Mouse (Mus musculus): ENCODE data around the gene Abcb4. TPM values are rescaled to one million over a fixed set of nuclear protein-coding genes. Genes with fewer than 3 reads are reported as not detected.

The Abcb4 gene
- total and polyA plus RNA-seq, 3 experiments = 7.1 to 19.0 (median 14.2) TPM

GRCm38 (mm10) chr5:8877086-8877485 lies 16.4 kb upstream of the Abcb4 start:
- Histone ChIP-seq H3K27me3 (ENCODE audit: control insufficient read depth, insufficient read depth, low read length) (no peaks in the 10 kb centered on the region; the same call in 1 of the 2 replicates), H3K9ac (ENCODE audit: low read depth, low read length) (no peak overlapping the region), H3K4me3 (no peak overlapping the region), H3K79me2 (replicated peaks; ENCODE audit: control insufficient read depth, insufficient read depth, low read length) (no peaks in the 10 kb centered on the region), H3K4me1 (ENCODE audit: control insufficient read depth, insufficient read depth, low read length) (no peaks in the 10 kb centered on the region), H3K36me3 (ENCODE audit: control insufficient read depth, insufficient read depth, low read length) (no peaks in the 10 kb centered on the region), H3K27ac (no peak overlapping the region)
- no peak for TF ChIP-seq EP300 (IDR thresholded peaks at IDR 0.05; ENCODE audit: insufficient read depth, low read depth, low read length)
- no peak for TF ChIP-seq POLR2A (IDR thresholded peaks at IDR 0.05; ENCODE audit: insufficient read depth, low read depth, low read length)
- no peak for TF ChIP-seq CTCF (IDR thresholded peaks at IDR 0.05)
- 65% methylated on average over 2 of the region's 2 CpGs for WGBS
- intact Hi-C loops (cut with DNase I) = no loop called here
- DNase-seq = no peak

- Histone ChIP-seq H3K36me3 (ENCODE audit: control insufficient read depth, insufficient read depth, low read length) (no peaks in the 10 kb centered on the region), H3K4me3 (no peak overlapping the region), H3K9ac (ENCODE audit: low read depth, low read length) (no peak overlapping the region), H3K79me2 (replicated peaks; ENCODE audit: control insufficient read depth, insufficient read depth, low read length) (no peaks in the 10 kb centered on the region), H3K4me1 (ENCODE audit: control insufficient read depth, insufficient read depth, low read length) (no peaks in the 10 kb centered on the region), H3K27me3 (ENCODE audit: control insufficient read depth, insufficient read depth, low read length) (no peaks in the 10 kb centered on the region; the same call in 1 of the 2 replicates), H3K27ac (no peak overlapping the region)
- 63% methylated on average over 5 of the region's 5 CpGs for WGBS
- no peak for TF ChIP-seq CTCF (IDR thresholded peaks at IDR 0.05)
- no peak for TF ChIP-seq POLR2A (IDR thresholded peaks at IDR 0.05; ENCODE audit: insufficient read depth, low read depth, low read length)
- no peak for TF ChIP-seq EP300 (IDR thresholded peaks at IDR 0.05; ENCODE audit: insufficient read depth, low read depth, low read length)
- no peak for DNase-seq
- intact Hi-C loops (cut with DNase I) = no loop called here
Observed at GRCm38 (mm10) chr5:8877800-8878199, 15.7 kb upstream of the Abcb4 start.

DNA sequence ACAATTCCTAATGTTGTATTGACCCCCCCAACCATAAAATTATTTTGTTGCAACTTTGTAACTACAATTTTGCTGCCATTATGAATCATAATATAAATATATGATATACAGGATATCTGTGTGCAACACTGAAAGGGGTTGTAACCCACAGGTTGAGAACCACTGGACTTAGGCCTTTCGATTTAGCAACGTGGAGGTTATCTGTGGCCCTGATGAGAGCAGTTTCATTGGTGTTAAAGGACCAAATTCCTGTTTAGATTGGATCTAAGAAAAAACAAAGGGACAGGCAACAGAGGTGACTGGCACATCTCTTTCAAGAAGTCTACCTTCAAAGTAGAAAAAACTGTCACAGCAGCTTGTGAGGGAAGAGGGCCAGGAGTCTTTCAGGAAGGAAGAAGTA lies 7.7 kb upstream of the Abcb4 start:
- WGBS = 73% methylated on average over 2 of the region's 2 CpGs
- intact Hi-C loops (cut with DNase I) = no loop called here

DNA sequence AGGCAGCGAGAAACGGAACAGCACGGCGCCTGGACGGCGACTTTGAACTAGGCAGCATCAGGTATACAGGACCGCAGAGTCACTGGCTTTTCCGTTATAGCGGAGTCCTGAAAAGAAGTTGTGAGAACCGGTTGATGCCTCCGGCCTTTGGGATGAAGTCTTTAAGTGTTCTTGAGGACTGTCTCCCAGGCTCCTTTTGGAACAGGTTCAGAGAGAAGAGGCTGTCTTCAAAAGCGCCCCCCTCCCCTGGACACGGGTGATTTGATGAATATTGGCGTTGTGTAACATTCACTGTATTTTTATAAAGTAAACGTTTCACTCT lies 548 bp downstream of the Abcb4 start:
- peaks cover 2% of the 10 kb centered on the region for H3K4me1 ChIP-seq (ENCODE audit: control insufficient read depth, insufficient read depth, low read length)
- DNase-seq = no peak
- peak overlapping the region; percentile 64 for H3K27ac ChIP-seq
- peak overlapping the region; percentile 87 for H3K9ac ChIP-seq (ENCODE audit: low read depth, low read length)
- TF ChIP-seq CTCF (IDR thresholded peaks at IDR 0.05) (no peak), POLR2A (IDR thresholded peaks at IDR 0.05; ENCODE audit: insufficient read depth, low read depth, low read length) (no peak), EP300 (IDR thresholded peaks at IDR 0.05; ENCODE audit: insufficient read depth, low read depth, low read length) (no peak)
- H3K79me2 ChIP-seq (replicated peaks; ENCODE audit: control insufficient read depth, insufficient read depth, low read length) = no peaks in the 10 kb centered on the region
- no peaks in the 10 kb centered on the region for H3K36me3 ChIP-seq (ENCODE audit: control insufficient read depth, insufficient read depth, low read length)
- no peaks in the 10 kb centered on the region for H3K27me3 ChIP-seq (ENCODE audit: control insufficient read depth, insufficient read depth, low read length)
- 12% methylated on average over 15 of the region's 15 CpGs for WGBS
- peak overlapping the region; percentile 65 for H3K4me3 ChIP-seq
- intact Hi-C loops (cut with DNase I) = loop anchor here (5.0 kb wide), 1 partner anchor 103 kb away; the partner anchor contains the start of gene Crot

More for the DNA sequence above, 7.7 kb upstream of the Abcb4 start:
- Histone ChIP-seq H3K4me1 (ENCODE audit: control insufficient read depth, insufficient read depth, low read length) (no peaks in the 10 kb centered on the region), H3K9ac (ENCODE audit: low read depth, low read length) (no peak overlapping the region), H3K36me3 (ENCODE audit: control insufficient read depth, insufficient read depth, low read length) (no peaks in the 10 kb centered on the region), H3K27ac (no peak overlapping the region), H3K4me3 (no peak overlapping the region), H3K27me3 (ENCODE audit: control insufficient read depth, insufficient read depth, low read length) (no peaks in the 10 kb centered on the region), H3K79me2 (replicated peaks; ENCODE audit: control insufficient read depth, insufficient read depth, low read length) (no peaks in the 10 kb centered on the region)
- DNase-seq = no peak
- TF ChIP-seq POLR2A (IDR thresholded peaks at IDR 0.05; ENCODE audit: insufficient read depth, low read depth, low read length) = no peak
- no peak for TF ChIP-seq EP300 (IDR thresholded peaks at IDR 0.05; ENCODE audit: insufficient read depth, low read depth, low read length)
- no peak for TF ChIP-seq CTCF (IDR thresholded peaks at IDR 0.05)

DNA sequence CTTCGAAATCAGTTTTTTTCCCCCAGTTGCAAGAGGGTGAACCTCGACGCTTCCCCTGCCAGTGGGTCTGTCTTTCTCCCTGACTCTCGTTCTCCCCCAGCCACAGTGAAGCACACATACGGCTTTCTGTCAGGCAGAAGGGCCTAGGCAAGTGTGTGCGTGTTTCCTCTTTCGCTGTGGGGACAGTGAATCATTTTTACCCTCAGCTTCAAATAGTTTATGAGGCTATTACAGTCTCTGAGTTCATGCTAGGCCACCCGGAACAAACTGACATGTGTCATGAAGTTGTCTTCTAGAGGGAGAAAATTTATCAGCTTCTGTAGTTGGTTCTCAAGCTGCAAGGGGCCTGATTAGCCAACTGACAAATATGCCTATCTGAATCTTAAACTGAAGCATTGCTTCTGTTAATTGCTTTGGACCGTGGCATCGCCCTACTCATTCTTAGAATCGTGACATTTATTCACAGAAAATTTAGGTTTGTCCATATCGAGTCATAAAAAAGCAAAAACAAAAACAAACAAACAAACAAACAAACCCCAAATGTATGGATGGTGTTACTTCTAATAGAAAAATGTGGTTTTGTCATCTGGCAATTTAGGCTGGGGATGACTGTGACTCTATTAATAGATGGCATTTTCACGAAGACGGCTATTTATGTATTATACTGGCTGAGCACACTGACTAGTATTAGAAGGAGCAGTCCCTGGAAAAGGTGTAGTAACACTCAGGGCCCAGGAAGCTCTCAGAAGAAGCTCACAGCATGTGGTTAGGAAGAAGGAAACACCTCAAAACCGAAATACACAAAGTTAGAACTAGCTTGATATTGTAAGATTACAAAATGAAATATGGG lies 1.3 kb downstream of the Abcb4 start:
- peak overlapping the region; percentile 64 for H3K27ac ChIP-seq
- no peak overlapping the region for H3K4me3 ChIP-seq
- DNase-seq = peak; percentile 6 to 19

DNA sequence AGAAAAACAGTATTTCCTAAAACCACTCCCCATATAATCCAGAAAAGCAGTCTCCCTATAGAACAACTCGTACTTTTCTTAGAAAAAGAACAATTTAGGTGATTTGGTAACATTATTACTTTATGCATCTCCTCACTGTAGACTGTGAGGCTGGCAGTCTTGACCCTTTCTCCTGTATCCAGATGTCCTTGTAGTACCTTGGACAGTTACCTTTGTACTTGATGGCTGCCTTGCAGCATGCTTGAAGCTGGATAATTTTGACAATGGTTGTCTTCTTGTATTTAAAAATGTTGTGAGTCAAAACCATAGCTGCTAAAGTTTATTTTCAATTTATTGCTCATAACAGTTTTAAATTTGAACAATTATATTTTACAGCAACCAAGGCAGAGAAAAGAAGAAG lies 2.7 kb downstream of the Abcb4 start:
- Histone ChIP-seq H3K9ac (ENCODE audit: low read depth, low read length) (no peak overlapping the region), H3K79me2 (replicated peaks; ENCODE audit: control insufficient read depth, insufficient read depth, low read length) (no peaks in the 10 kb centered on the region), H3K4me3 (no peak overlapping the region), H3K27me3 (ENCODE audit: control insufficient read depth, insufficient read depth, low read length) (no peaks in the 10 kb centered on the region), H3K27ac (no peak overlapping the region), H3K4me1 (ENCODE audit: control insufficient read depth, insufficient read depth, low read length) (peaks cover 2% of the 10 kb centered on the region), H3K36me3 (ENCODE audit: control insufficient read depth, insufficient read depth, low read length) (no peaks in the 10 kb centered on the region)
- intact Hi-C loops (cut with DNase I) = no loop called here
- TF ChIP-seq POLR2A (IDR thresholded peaks at IDR 0.05; ENCODE audit: insufficient read depth, low read depth, low read length) = no peak
- no peak for TF ChIP-seq EP300 (IDR thresholded peaks at IDR 0.05; ENCODE audit: insufficient read depth, low read depth, low read length)
- no peak for TF ChIP-seq CTCF (IDR thresholded peaks at IDR 0.05)
- no peak for DNase-seq
- 60% methylated on average over 1 of the region's 1 CpGs for WGBS

More for the DNA sequence above, 1.3 kb downstream of the Abcb4 start:
- Histone ChIP-seq H3K36me3 (ENCODE audit: control insufficient read depth, insufficient read depth, low read length) (no peaks in the 10 kb centered on the region), H3K4me1 (ENCODE audit: control insufficient read depth, insufficient read depth, low read length) (peaks cover 2% of the 10 kb centered on the region), H3K79me2 (replicated peaks; ENCODE audit: control insufficient read depth, insufficient read depth, low read length) (no peaks in the 10 kb centered on the region), H3K9ac (ENCODE audit: low read depth, low read length) (peak overlapping the region; percentile 23; the same call in 1 of the 2 replicates), H3K27me3 (ENCODE audit: control insufficient read depth, insufficient read depth, low read length) (no peaks in the 10 kb centered on the region)
- WGBS = 57% methylated on average over 15 of the region's 15 CpGs
- TF ChIP-seq EP300 (IDR thresholded peaks at IDR 0.05; ENCODE audit: insufficient read depth, low read depth, low read length) (no peak), POLR2A (IDR thresholded peaks at IDR 0.05; ENCODE audit: insufficient read depth, low read depth, low read length) (no peak), CTCF (IDR thresholded peaks at IDR 0.05) (no peak)
- intact Hi-C loops (cut with DNase I) = loop anchor here (5.0 kb wide), 1 partner anchor 102 kb away; the partner anchor contains the start of gene Crot
